Mouse (Mus musculus): ENCODE data around the gene Mindy1. TPM values are rescaled to one million over a fixed set of nuclear protein-coding genes. Genes with fewer than 3 reads are reported as not detected.

Mindy1 gene
- polyA plus RNA-seq, 1 experiment = 30.2 TPM

DNA sequence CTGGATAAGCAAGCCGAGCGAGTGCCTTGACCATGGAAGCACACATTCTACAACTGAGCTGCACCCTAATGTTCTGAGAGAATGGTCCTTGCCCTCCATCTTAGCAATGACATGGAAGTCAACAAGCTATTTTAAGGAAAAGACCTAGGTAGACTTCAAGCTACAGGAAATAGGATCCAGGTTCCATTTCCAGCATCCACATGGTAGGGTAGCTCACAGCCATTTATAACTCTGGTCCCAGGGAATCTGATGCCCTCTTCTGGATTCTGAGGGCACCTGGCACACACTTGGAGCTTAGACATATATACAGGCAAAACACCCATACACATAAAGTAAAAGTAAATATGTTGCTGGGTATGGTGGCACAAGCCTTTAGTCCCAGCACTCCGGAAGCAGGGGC is 15.1 kb upstream of the Mindy1 start:
- no peak for DNase-seq (ENCODE audit: extremely low spot score in 1 of 2, low spot score in 1 of 2)

- DNase-seq (ENCODE audit: extremely low spot score in 1 of 2, low spot score in 1 of 2) = no peak
These were observed 13.3 kb upstream of the Mindy1 start for GRCm38 (mm10) chr3:95267855-95268254.

GRCm38 (mm10) chr3:95269789-95270188 is 11.4 kb upstream of the Mindy1 start:
- DNase-seq (ENCODE audit: extremely low spot score in 1 of 2, low spot score in 1 of 2) = peak in 1 of 2 experiments; percentile 48

DNA sequence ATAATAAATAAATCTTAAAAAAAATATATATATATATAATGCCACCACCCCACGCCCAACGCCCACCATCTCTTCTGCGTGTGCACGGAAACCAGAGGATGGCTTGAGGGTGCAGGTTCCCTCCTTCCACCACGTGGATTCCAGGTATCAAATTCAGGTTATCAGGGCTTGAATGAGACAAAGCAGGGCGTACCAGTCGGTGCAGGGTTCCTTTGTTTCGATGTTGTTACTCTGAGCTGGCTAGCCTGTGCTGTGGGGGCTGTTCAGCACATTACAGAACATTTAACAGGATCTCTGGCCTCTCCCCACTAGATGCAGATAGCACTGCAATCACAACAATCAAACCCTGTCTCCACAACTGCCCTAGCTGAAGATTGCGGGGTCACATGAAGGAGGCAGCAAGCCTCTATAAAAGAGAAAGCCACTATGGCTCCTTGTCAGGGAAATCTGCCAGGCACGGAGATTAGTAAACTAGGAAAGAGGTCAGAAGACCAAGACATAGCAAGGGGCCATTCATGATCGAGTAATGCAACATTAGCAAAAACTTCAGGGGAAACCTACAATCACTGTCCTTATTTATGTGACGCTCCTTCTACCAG is 10.3 kb upstream of the Mindy1 start:
- no peak for DNase-seq (ENCODE audit: extremely low spot score in 1 of 2, low spot score in 1 of 2)

GRCm38 (mm10) chr3:95273471-95273870 is 7.7 kb upstream of the Mindy1 start:
- no peak for DNase-seq (ENCODE audit: extremely low spot score in 1 of 2, low spot score in 1 of 2)

DNA sequence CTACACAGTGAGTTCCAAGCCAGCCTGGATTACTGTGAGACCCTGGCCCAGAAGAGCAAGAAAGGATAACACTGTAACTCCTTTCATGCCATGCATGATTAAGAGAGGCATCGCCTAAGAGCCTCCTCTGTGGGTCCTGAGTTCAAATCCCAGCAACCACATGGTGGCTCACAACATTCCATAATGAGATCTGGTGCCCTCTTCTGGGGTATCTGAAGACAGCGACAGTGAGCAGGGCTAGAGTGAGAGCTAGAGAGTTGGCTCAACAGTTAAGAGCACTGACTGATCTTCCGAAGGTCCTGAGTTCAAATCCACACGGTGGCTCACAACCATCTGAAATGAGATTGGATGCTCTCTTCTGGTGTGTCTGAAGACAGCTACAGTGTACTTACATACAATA is 6.7 kb upstream of the Mindy1 start:
- DNase-seq (ENCODE audit: extremely low spot score in 1 of 2, low spot score in 1 of 2) = no peak

- no peak for DNase-seq (ENCODE audit: extremely low spot score in 1 of 2, low spot score in 1 of 2)
These were observed 6.0 kb upstream of the Mindy1 start for GRCm38 (mm10) chr3:95275161-95275560.

DNA sequence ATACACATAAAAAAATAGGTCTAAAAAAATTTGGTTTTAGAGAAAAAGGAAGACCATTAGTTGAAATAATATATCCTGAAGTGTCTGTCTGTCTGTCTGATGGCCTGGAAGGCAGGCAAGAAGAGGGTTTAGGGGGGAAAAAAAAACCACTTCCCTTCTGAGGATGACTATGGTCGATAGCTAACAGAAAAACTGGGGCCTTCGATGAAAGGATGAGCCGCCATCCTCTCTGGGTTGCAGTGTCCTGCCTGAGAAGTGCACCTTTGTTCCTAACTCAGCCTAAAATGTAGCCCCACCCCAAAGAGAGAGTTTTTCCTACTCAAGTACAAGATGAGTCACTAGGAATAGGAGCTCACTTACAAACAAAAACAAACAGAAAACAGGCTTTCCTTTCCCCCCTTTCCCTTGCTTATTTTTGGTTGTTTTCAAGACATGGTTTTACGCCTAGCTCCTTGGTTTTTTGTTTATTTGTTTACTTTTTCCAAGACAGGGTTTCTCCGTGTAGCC is 4.7 kb upstream of the Mindy1 start:
- DNase-seq (ENCODE audit: extremely low spot score in 1 of 2, low spot score in 1 of 2) = no peak

DNA sequence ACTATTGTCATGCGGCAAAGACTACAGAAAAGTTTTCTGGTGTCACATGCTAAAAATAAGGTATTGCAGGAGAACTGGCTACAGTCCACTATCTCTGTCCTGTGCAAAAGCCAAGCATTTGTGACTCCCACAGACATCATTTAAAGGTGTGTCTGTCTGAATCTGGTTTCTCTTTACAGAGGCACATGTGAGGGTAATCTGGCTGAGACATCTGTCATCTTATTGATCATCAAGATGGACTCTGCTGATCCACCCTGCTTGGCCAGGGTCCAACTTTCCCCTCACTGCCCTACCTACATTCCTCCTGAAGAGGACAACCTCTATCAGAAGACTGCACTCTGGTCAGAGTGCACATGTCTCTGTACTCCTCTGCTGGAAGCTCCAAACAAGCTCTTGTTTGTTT is 4.0 kb upstream of the Mindy1 start:
- DNase-seq (ENCODE audit: extremely low spot score in 1 of 2, low spot score in 1 of 2) = no peak

DNA sequence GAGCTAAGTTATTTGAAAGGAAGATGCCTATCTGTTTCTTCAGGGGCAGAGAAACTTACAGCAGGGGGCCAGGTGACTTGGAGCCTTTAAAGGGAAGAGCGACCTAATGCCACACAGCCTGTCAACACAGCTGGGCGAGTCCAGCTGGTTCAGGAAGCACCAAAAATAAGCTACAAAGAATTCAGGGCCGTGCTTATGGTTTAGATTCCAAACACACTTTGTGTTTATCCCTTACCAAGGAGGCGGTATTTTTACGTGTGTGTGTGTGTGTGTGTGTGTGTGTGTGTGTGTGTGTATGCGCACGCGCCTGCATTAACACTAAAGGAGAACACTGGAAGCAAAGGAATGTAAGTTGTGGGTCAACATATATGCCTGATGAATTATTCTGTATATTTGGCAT is 398 bp upstream of the Mindy1 start:
- DNase-seq (ENCODE audit: extremely low spot score in 1 of 2, low spot score in 1 of 2) = peak in 1 of 2 experiments; percentile 34

- peak in 1 of 2 experiments; percentile 38 for DNase-seq (ENCODE audit: extremely low spot score in 1 of 2, low spot score in 1 of 2)
These were observed 1.3 kb downstream of the Mindy1 start for GRCm38 (mm10) chr3:95282381-95282864.

DNA sequence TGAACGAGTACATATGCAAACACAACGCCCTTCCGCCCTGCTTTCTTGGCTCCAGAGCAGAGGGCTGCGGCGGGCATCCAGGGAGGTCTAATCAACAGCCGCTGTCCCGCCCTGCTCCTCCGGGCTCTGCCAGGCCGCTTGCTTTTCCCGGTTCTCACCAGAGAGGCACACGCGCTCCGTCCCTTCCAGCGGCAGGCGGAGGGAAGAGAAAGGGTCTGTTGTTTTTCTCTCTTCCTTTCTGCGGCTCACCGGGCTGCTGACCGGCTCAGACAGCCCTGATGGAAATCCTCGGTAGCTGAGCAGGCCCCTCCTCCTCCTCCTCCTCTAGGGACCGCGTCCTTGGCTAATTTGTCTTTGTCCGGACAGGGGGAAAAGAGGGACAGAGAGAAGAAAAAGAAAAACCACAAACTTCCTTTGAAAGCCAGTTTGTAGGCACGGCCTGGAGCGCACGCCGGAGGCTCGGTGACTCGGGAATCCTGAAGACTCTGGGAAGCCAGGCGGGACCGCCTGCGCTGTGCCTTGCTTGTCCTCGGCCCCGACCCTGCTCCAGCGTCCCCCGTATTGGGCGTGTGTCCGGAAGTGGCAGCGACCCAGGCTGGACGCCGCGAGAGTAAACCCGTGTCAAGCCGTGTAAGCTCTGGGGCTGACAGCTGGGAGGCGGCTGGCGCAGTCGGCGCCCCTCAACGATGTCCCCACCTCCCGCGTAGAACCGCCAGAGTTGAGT is 1.9 kb downstream of the Mindy1 start:
- DNase-seq (ENCODE audit: extremely low spot score in 1 of 2, low spot score in 1 of 2) = peak in 1 of 2 experiments; percentile 74

DNA sequence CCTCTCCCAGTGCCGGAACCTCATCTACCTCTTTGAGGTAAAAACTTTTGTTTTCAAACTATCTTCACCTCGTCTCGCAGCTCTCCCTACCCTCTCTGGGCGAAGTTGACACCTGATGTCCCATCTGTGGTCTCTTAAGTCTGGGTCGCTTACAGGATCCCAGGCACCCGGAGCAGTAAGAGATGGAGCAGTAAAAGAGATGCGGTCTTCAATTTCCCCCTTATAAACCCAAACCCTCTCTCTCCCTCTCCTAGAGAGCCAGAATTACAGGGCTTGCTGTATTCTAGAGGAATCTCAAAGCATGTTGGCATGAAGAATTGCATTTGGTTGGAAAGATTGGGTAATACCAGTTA is 2.4 kb downstream of the Mindy1 start:
- no peak for DNase-seq (ENCODE audit: extremely low spot score in 1 of 2, low spot score in 1 of 2)

- no peak for DNase-seq (ENCODE audit: extremely low spot score in 1 of 2, low spot score in 1 of 2)
These were observed 2.9 kb downstream of the Mindy1 start for GRCm38 (mm10) chr3:95284062-95284461.

- no peak for DNase-seq (ENCODE audit: extremely low spot score in 1 of 2, low spot score in 1 of 2)
These were observed 3.5 kb downstream of the Mindy1 start for GRCm38 (mm10) chr3:95284501-95285281.

DNA sequence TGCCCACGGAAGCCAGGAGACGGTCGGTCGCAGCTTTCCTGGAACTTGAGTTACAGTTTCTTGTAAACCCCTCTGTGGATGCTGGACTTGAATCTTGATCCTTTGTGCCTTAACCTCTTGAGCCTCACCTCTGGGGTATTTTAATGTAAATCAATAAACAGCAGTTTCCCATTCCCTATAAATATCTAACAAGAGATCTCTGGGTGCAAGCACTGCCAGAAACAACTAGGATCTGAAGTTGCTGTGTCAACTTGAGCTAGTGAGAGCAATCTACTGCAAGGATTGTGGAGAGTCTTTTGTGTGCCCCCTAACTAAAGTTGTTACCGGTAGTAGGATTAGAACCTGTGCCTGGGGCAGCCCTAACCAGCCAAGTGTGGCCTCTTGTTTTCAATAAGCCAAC is 4.2 kb downstream of the Mindy1 start:
- no peak for DNase-seq (ENCODE audit: extremely low spot score in 1 of 2, low spot score in 1 of 2)

DNA sequence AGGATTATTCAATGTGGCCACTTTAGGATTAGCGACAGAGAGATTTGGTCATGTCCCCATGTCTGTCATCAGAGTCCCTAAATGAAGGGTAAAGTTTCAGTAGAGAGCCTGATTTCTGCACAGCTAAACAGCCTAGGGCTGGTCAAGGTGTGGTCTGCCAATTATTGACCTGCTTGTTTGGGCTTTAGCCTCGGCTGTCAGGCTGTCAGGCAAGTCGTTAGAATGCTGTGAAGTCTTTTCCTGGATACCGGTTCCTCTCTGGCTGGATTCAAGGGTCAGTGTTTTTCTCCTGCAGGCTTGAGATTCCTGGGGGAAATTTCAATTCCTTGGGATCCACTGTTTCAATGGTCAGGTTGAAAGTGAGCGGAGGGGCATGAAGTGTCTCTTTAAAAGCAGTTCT is 4.9 kb downstream of the Mindy1 start:
- no peak for DNase-seq (ENCODE audit: extremely low spot score in 1 of 2, low spot score in 1 of 2)

DNA sequence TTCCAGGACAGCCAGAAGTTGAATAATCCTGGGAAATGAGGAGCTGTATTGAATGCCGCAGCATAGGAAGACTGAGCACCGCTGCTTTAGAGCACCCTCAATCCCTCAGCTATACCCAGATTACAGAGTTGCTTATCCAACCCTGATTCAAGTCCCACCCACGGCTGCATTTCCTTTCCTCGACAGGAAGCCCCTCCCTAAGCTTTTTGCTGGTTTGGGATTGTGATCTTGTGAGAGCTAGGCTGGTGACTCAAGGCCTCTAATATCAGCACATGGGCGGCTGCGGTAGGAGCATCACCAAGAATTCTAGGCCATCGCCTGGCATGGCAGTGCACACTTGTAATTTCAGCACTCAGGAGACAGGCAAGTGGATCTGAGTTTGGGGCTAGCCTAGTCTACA is 5.4 kb downstream of the Mindy1 start:
- DNase-seq (ENCODE audit: extremely low spot score in 1 of 2, low spot score in 1 of 2) = no peak

GRCm38 (mm10) chr3:95287541-95287940 is 6.4 kb downstream of the Mindy1 start:
- no peak for DNase-seq (ENCODE audit: extremely low spot score in 1 of 2, low spot score in 1 of 2)

GRCm38 (mm10) chr3:95289419-95289818 is 8.3 kb downstream of the Mindy1 start:
- DNase-seq (ENCODE audit: extremely low spot score in 1 of 2, low spot score in 1 of 2) = no peak

DNA sequence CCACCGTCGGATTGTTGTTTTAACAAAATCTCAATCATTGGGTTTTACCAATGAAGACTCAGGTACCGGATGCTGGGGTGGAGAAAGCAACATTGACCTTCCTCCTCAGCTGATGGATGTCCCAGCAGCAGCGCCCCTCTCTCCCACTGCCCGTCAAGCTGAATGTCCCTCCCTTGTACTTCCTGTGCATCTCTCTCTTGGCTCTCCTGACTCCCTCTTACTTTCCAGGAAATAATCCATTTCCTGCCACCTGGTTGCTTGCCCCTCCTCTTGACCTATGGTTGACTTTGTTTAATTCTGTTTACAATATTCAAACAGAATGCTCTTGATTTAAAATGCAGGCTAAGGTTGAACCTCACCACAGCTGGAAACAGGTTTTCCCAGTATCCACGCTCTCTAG is 9.0 kb downstream of the Mindy1 start:
- DNase-seq (ENCODE audit: extremely low spot score in 1 of 2, low spot score in 1 of 2) = no peak
